Mouse (Mus musculus) R1 (cell line): ENCODE data around the gene Isca1.
"Not testable (repeated sequence)": the region's sequence is repeated elsewhere in the genome, so short reads cannot be mapped to it uniquely, and the experiment has no call there.

Experiments
- DNase-seq: peaks from one replicate; pipeline ENCODE4 v3.0.0-alpha.2; 2018; ENCODE audit warnings: low read depth, low spot score

Isca1 gene

DNA sequence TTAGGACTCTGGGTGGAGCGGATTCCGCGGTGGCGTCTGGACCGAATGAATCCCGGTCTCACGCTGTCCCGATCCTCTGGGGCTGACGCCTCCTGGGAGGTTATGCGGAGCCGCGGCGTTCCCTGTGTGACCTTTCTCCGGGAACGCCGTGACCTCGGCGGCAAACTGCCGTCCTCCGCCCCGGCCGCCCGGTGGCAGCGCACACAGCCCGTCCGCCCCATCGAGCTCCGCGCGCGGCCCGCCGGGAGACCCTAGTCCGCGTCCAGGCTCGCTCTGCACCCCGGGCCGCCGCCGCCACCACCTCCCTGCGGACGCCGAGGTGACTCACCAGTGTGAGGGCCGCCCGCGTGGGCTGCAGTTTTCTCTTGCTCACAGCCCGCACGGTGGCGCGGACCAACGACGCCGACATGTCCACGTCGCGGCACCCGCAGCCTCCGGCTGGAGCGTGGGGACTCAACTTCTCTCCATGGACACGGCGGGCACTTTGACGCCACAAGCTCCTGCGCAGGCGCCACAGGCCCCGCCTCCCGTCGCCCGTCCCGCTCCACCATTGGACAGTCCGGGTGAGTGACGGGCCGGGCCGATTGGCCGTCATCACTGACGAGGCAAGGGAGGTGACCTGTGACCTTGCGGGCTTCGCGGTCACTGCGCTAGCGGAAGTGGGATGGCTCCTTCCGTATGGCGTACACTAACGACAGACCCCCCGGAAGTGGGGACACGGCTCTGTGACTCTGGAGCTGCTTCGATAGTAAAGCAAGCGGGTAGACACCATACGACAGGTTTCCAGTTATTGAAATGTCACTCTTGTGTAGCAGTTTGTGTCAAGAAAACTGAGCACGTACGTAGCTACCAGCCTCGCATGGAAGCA lies at the start of gene Isca1:
Isca1 (minus strand) TSS at position 515 of the 868 bp plus-strand sequence.
- DNase-seq = peak; percentile 98

DNA sequence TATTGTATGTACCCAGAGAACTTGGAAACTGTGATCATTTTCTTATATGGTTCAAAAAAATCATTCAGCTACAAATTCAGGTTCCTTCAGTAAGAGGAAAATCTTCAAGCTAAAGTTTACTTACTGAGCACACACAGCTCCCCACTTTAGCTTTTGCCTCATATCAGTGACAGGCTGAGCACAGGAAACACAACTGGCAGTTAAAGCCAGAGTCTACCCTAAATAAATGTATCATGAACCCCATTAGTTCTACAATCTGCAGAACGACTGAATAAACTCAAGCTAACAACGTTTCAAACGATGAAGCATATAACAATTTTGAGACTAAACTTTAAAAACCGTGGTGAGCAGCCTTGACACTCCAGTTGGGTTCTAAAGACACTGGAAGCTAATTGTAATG lies 47.7 kb upstream of the Isca1 start:
- DNase-seq = no peak

DNA sequence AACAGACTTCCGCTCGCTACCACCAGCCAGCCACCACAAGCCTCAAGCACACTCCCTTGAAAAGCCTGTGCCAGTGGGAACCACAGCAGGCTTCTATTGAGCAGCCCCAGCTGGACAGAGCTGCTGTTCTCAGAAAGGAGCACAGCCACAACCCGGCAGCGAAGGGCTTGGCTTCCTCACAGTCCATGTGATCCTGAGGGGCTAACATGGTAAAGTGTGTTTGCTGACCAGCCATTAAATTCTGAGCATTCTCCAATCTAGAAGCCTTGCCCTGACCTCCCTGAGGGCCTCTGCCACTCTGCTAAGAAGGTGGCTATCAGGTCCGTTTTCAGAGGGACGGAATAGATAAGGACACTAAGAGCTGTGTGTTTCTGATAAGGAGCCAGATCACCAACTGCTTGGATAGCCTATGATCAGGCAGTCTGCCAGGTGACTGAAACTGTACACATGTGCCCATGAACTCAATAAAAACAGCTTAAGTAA lies 44.5 kb upstream of the Isca1 start:
- no peak for DNase-seq

DNA sequence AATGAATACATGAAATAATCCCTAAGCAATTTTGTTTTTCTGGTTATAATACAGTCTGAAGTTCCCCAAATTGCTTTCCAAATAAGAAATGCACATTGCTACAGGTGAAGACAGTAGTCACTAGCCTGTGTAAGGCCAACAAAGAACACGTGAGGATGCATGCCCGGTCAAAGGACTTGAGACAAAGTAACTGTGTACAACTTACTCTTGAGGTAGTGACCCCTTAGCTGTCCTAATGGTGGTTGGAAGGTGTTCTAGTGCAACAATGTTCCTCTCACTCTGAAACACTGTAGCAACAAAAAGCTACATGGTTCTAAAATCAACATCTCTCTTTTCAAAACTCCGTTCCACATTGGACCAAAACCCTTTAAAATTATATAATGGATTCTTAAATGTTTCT lies 42.0 kb upstream of the Isca1 start:
- no peak for DNase-seq

DNA sequence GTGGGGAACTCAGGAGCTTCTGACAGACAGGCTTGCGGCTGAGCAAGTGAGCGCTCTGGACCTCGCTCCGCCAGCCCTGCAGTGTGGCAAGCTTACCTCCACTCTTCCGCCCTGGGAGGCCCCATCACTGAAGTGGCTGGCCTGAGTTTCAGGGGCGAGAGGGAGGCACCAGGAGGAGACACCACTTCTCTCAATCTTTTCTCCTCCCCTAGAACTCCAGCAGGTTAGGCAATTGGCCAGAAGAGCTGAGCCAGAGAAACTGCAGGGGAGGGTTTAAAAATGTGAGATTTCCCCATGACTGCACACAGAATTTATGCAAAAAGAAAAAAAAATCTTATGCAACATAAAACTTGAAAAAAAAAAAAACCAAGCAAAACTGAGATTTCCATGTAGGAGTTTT lies 31.4 kb upstream of the Isca1 start:
- no peak for DNase-seq

DNA sequence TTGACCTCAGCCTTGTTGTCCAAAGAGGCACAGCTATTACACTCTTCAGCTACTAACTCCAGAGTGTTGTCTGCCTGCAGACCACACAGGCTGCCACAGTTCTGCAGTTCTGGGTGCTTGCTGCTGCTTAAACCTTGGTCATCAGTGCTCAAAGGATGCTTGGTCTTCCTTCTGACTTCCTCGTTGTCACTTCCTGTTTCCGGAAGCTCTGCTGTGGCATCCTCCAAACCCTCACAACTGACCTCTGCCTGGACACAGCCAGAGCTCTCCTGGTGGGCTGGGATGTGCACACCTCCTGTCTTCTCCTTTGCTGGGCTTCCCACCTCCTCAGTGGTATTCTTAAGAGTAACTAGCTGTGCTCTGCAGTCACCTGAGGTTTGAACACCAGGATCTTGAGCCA lies 30.5 kb upstream of the Isca1 start:
- DNase-seq = no peak

DNA sequence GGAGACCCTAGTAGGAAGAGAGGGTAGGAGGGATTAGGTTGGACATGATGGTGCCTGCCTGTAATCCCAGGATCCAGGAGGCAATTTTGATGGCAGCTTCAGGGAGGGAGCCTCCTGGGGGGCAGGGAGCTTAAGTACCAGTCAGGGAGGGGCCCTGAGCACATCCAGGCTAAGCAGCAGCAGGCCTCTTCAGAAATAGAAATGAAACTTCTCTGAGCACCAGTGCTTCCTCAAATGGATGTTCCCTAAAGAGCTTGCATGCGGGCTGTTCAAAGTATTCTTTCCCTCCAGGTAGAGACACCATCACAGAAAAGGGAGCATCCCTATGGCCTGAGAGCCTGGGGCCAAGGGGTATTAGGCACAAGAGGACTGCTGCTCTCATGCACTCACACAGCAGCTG lies 28.7 kb upstream of the Isca1 start:
- no peak for DNase-seq

DNA sequence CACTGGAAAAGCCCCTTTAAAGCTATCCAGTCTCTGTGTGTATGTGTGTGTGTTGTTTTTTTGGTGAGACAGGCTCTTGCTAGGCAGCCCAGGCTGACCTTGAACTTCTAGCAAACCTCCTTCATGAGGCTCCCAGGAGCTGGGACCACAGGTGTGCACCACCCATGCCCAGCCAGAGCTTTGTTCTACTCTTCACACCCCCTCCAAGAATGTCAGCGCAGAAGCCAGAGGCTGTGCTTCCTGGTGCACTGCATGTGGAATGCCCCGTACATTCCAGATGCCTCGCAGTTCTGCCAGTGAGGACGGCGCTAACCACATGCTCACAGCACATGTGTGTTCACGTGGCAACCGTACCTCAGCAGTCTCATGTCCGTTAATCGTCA lies 26.8 kb upstream of the Isca1 start:
- DNase-seq = peak; percentile 89

DNA sequence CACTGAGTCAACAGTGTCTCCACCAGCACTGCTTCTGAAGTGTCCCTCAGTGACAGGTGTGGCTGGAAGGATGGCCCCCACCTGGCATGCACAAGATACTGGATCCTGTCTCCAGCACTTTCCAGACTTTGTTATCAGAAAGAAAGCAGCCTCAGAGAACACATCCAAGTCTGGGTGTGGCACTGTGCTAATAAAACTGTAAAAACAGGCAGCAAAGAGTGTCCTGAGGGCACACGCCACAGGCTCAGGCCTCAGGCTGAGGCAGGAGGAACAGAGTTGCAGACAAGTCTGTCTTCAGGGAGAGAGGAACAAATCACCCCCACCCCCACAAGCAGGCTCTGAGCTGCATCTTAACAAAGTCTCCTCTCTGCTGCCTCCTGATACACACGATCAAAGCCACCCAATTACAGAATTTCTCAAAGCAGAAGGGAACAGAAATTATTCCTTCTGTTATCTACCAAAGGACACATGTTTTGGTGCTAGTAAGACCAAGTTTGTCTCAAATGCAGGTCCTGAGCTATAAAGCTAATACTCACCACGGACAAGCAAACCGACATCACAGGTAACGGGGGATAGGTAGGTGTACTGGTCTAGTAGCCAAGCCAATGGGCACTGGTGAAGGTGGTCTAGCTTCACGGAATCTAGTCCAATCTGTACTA lies 26.3 kb upstream of the Isca1 start:
- peak; percentile 21 for DNase-seq

DNA sequence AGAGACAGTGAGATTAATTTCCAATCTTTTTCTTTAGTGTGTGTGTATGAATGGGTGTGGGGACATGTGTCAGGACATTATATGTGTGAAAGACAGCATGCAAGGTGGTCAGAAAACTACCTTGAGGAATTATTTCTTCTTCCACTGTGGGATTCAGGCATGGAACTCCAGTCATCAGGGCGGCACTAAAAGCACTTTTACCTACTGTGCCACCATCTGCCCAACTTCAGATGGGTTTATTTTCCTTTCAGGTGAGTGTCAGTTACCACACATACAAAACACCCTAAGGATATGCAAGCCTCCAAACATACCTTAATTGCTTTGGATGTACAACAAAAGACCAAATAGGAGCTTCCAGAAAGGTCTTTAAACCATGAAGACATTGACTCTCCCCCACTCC lies 25.2 kb upstream of the Isca1 start:
- DNase-seq = no peak

DNA sequence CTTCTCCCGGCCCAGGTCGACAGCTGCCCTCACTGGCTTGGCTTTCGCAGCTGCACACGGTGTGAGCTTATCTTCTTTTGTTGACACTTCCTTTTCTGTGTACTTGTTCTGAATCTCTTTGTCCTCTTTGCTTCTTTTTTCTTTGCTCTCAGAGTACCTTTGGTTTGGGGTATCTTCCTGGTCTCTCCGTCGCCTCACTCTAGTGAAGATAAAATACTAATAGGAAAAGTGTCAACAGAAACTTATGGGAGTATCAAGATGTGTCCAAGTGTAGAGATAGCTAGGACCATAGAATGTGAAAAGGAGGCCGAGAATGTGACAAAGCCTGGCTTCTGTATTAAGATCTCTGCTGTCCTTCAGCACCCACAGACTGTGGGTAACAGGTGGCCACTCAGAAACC lies 12.5 kb upstream of the Isca1 start, which contains the start of gene Gm49354:
Gm49354 (minus strand) TSS at position 101 of the 400 bp plus-strand sequence.
- no peak for DNase-seq

DNA sequence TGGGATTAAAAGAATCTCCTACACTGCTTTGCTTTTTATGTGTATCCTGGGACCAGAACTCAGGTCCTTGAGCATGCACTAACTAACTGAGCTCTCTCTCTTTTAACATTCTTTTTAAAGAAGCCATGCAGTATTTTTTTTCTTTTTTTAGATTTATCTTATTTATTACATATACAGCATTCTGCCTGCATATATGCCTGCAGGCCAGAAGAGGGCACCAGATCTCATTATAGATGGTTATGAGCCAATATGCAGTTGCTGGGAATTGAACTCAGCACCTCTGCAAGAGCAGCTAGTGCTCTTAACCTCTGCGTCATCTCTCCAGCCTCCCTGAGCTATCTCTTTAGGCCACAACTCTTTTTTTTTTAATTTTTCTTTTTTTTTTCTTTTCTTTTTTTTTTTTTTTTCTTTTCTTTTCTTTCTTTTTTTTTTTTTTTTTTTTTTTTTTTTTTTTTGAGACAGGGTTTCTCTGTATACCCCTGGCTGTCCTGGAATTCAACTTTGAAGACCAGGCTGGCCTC lies 10.2 kb upstream of the Isca1 start:
- not testable (repeated sequence) for DNase-seq

DNA sequence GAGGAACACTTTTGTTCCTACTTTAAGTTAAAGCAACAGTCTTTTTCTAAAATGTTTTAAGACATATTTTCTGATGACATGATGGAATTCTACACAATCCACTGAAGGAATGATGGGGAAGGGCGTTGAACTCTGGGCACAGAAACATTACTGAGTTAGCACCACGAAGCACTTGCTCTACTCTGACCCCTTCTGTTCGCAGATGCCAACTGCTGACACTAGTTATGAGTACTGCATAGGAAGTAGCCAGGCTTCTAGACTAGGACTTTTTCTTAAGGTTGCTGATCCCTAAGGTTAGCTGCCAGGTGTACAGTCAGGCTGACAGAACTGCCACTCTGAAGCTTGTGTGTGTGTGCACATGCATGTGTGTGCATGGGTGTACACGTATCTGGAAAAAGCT lies 9.6 kb upstream of the Isca1 start:
- peak; percentile 42 for DNase-seq

DNA sequence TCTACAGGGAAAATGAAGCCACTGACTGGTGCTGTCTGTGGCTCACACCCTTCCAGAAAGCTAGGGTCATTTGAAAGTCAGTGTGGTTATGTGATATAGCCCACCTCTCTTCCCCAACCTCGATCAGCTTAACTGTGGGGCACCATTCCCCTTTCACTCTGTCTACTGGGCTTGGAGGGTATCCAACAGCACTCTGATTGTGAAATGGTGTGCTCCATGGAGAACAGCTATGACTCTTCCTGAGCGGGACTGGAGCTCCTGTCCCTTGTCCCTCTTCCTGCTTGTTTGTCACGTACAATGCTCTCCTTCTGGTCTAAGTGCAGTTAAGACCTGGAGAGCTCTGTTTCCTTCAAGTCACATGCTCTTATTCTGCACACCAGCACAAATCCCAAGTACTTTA lies 5.6 kb upstream of the Isca1 start:
- DNase-seq = no peak

DNA sequence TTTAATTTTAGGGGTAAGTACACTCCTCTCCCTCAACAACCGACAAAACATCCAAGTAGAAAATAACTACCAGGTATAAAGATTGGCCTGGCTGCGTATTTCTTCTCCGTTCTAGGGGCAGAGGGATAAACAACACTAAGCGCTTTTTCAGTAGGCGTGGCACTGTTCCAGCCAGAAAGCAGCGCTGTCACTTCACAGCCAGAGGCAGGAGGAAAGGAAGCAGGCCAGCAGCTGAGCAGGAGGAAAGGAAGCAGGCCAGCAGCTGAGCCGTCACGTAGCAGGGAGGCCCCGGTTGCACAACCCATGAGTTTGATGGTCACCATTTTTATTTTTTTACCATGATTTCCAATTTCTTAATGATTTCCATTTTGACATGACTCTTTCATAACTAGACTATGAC lies 1.6 kb upstream of the Isca1 start:
- DNase-seq = peak; percentile 49

DNA sequence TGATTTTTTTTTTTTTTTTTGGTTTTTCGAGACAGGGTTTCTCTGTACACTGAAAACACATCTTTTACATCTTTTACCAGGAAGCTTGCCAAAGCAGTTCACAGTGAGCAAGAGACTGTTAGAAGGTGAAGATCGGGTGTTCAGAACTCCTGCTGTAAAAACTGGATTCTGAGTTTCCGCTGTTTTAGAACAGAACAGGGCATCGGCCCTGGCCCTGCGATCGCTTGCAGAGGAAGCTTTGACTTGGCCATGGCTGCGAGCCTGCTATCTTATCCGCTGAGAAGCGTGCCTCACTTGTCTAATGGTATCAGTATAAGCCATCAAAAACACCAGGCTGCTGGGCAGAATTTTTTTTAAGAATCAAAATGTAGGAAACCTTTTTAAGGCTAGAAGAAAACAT lies 1.2 kb upstream of the Isca1 start:
- DNase-seq = no peak

DNA sequence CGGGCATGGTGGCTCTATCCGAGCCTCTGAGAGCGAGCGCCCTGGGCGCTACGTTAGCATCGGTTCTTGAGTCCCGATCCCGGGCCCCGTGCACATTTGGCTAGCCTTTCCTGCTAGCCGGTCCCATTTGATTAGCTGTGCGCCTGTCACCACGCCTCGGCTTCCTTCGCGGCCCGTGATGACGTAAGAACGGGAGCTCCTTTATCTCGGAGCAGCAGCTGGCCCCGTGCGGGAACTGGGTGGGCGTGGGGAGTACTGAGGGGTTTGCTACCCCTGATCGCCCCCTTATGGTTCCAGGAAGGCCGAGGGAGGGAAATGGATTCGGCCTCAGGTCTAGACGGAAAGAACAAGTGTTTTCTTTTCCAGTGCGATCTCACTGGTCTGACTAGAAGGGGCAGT lies 553 bp upstream of the Isca1 start:
- peak; percentile 96 for DNase-seq

DNA sequence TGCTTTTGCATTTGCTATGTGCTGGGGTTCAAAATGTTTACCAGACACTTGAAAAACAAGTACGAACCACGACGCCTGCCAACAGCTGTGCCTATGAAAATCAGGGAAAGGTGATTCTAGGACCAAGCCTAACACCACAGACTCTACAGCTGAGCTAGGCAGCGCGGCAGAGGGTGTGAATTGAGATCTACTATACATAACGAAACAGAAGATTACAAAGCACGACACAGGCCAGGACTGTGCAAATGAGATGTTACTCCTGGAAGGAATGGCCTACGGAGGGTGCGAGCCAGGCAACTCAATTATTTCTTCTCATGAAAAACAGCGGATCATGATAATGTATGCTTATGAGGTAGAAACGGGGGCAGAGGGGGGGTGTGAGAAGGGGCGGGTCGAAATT lies 1.1 kb downstream of the Isca1 start:
- DNase-seq = no peak

DNA sequence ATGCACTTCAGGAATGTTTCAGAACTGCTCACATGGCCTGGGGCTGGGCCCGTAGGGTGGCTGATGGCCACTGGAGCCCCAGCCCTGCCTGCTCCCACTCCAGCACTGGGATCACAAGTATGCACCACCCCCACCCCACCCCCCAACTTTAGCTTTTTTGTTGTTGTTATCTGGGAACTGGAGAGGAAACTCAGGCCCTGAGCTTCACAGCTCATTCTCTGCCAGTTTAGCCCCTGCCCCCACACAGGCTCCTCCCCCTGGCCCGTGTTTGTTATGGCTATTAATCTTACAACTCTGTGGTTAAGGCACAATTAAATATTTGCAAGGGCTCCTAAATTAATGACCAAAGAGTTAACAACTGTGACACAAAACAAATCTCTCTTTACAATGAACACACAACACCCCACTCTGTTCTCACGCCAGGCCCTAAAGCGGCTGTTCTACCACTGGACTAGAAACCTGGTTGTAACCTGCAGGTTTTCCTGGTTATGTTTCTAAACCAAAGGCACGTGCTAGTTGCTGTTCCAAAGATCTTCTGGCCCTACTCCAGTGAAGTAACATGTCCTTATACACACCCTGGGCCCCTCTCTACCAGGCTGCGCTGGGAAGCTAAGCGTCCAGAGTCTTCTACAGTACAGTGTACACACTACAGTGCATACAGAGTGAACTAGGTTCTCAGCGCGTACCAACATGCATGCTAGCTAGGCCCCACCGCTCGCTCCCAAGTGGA lies 2.7 kb downstream of the Isca1 start:
- DNase-seq = no peak

DNA sequence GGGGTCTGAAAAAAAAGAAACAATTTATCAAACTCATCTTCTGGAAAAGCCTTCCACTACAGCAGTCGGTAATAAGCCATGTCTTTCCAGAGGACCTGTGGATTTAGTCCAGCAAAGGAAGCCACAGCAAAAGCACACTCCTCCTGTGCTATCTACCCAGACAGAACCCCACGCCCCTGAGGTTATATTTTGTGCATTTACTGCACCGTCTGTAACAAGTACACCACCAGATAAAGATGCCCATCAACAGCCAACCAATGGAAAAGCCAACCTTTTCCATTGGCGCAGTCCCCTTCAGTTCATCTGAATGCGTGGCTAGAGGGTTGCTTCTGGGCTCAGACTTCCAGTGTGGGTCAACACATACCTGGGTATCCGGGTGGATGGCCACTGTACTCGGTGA lies 6.8 kb downstream of the Isca1 start:
- no peak for DNase-seq

DNA sequence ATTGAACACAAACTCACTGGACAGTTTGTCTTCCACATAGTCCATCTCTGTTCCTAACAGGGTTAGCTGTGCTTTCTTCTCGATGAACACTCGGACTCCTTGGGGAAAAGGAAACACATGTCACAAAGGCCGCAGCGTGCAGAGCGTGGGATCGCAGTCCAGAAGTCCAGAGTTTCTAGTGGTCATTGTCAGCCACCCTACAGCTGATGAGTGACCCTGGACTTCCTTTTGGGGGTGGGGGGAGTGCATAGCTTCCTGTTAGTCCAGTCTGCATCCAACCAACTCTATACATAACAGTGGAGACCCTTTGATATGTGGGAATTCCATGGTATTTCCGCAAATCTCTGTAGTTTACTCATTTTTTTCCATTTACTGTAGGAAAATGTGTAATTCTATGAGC lies 12.7 kb downstream of the Isca1 start:
- DNase-seq = no peak

DNA sequence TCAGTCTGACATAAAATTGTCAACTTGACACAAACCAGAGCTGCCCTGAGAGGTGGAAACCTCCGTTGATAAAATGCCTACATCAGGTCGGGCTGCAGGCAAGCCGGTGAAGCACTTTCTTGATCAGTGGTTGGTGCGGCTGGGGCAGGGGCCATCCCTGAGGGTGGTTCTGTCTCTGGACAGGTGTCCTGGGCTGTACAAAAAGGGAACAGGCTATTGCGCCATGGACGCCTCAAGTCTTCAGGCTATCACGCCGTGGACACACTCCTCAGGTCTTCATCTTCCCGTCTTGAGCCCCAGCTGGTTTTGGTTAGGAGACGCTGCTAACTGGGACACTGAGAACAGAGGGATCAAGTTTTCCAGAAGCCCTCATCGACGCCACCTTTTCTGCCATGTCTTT lies 19.3 kb downstream of the Isca1 start:
- no peak for DNase-seq
